Mouse (Mus musculus) MEL (cell line): Measurements from ENCODE around the gene Osm. TPM values are rescaled to one million over a fixed set of nuclear protein-coding genes. Genes with fewer than 3 reads are reported as not detected.

Source experiments
- DNase-seq: peaks from one replicate; pipeline ENCODE4 v3.0.0; 2011; ENCODE audit warnings: low read depth, low spot score
- H3K27ac ChIP-seq: 2 replicates; pipeline ENCODE4 v1.5.1; 2012; ENCODE audit warnings: low read depth, mild to moderate bottlenecking, control low read depth, low read length, moderate library complexity; ENCODE audit not compliant: control insufficient read depth
- H3K27me3 ChIP-seq, 2 experiments: fragments of 150-350 bp in 1 of 2; sonication (generic) in 1 of 2; 2 replicates each; pipeline ENCODE4 v1.6.1; 2012; ENCODE audit warnings: low read length in 2 of 2, mild to moderate bottlenecking in 2 of 2, improper control_type of control experiment in 1 of 2, moderate library complexity in 1 of 2; ENCODE audit not compliant: insufficient read depth in 2 of 2, control insufficient read depth in 1 of 2
- H3K36me3 ChIP-seq, 2 experiments: 2 replicates each; pipeline ENCODE4 v1.6.1; 2012 to 2014; ENCODE audit warnings: low read length in 2 of 2, improper control_type of control experiment in 1 of 2, inconsistent platforms in 1 of 2, mild to moderate bottlenecking in 1 of 2; ENCODE audit not compliant: insufficient read depth in 2 of 2, control insufficient read depth in 1 of 2
- H3K4me1 ChIP-seq, 2 experiments: fragments of 150-350 bp in 1 of 2; sonication (generic) in 1 of 2; 2 replicates each; pipeline ENCODE4 v1.6.1; 2012; ENCODE audit warnings: low read length in 2 of 2, improper control_type of control experiment in 1 of 2, mild to moderate bottlenecking in 1 of 2; ENCODE audit not compliant: insufficient read depth in 2 of 2, control insufficient read depth in 1 of 2
- H3K4me3 ChIP-seq, 2 experiments: fragments of 150-350 bp in 1 of 2; sonication (generic) in 1 of 2; 2 replicates each; pipeline ENCODE4 v1.5.1; 2012; ENCODE audit warnings: low read depth in 2 of 2, low read length in 2 of 2, mild to moderate bottlenecking in 2 of 2, moderate library complexity in 2 of 2, control low read depth in 1 of 2, improper control_type of control experiment in 1 of 2; ENCODE audit not compliant: control insufficient read depth in 1 of 2, insufficient read depth in 1 of 2
- H3K79me2 ChIP-seq: 2 replicates; pipeline ENCODE4 v1.6.1; 2012; ENCODE audit warnings: mild to moderate bottlenecking, low read length, moderate library complexity; ENCODE audit not compliant: control insufficient read depth, poor library complexity, insufficient read depth
- H3K9ac ChIP-seq: 2 replicates; pipeline ENCODE4 v1.6.1; 2012; ENCODE audit warnings: low read depth, mild to moderate bottlenecking, control low read depth, low read length, moderate library complexity; ENCODE audit not compliant: control insufficient read depth, poor library complexity, severe bottlenecking
- H3K9me3 ChIP-seq: fragments of 150-350 bp; sonication (generic); replicated peaks from 2 replicates; pipeline ENCODE4 v1.6.1; 2012; ENCODE audit warnings: mild to moderate bottlenecking, low read length, improper control_type of control experiment, moderate library complexity; ENCODE audit not compliant: insufficient read depth
- BHLHE40 ChIP-seq: IDR thresholded peaks from 2 replicates; pipeline ENCODE4 v1.6.1; 2012; ENCODE audit warnings: low read depth, mild to moderate bottlenecking, inconsistent platforms, low read length, improper control_type of control experiment, borderline replicate concordance
- CHD1 ChIP-seq: IDR thresholded peaks from 2 replicates; pipeline ENCODE4 v1.6.1; 2012; ENCODE audit warnings: low read depth, mild to moderate bottlenecking, inconsistent platforms, low read length, improper control_type of control experiment
- CTCF ChIP-seq, 3 experiments: IDR thresholded peaks in 2 of 3; conservative IDR thresholded peaks in 1 of 3; 2 replicates each; pipeline ENCODE4 v1.5.1; 2011 to 2012; ENCODE audit warnings: low read length in 3 of 3, low read depth in 2 of 3, mild to moderate bottlenecking in 2 of 3, improper control_type of control experiment in 1 of 3, inconsistent platforms in 1 of 3, mixed read lengths in 1 of 3, moderate library complexity in 1 of 3; ENCODE audit not compliant: control insufficient read depth in 1 of 3, insufficient read depth in 1 of 3, poor library complexity in 1 of 3, severe bottlenecking in 1 of 3
- ELF1 ChIP-seq: IDR thresholded peaks from 2 replicates; pipeline ENCODE4 v1.6.1; 2014; ENCODE audit warnings: low read depth, mild to moderate bottlenecking, inconsistent platforms, low read length, improper control_type of control experiment, moderate library complexity
- EP300 ChIP-seq, 2 experiments: IDR thresholded peaks; 2 replicates each; pipeline ENCODE4 v1.6.1; 2011; ENCODE audit warnings: improper control_type of control experiment in 2 of 2, low read length in 2 of 2, low read depth in 1 of 2, mild to moderate bottlenecking in 1 of 2
- ETS1 ChIP-seq: IDR thresholded peaks from 2 replicates; pipeline ENCODE4 v1.6.1; 2012; ENCODE audit warnings: low read depth, mild to moderate bottlenecking, inconsistent platforms, low read length, improper control_type of control experiment, moderate library complexity
- GATA1 ChIP-seq: IDR thresholded peaks from 2 replicates; pipeline ENCODE4 v1.6.1; 2011; ENCODE audit warnings: low read depth, low read length, improper control_type of control experiment
- HCFC1 ChIP-seq: IDR thresholded peaks from 2 replicates; pipeline ENCODE4 v1.6.1; 2012; ENCODE audit warnings: low read depth, mild to moderate bottlenecking, inconsistent platforms, low read length, improper control_type of control experiment, moderate library complexity
- JUND ChIP-seq: IDR thresholded peaks from 2 replicates; pipeline ENCODE4 v1.6.1; 2011; ENCODE audit warnings: low read depth, mild to moderate bottlenecking, improper control_type of control experiment, low read length
- KAT2A ChIP-seq: conservative IDR thresholded peaks from 2 replicates; pipeline ENCODE4 v1.6.1; 2012; ENCODE audit warnings: low read depth, low read length, improper control_type of control experiment, inconsistent platforms
- MAFK ChIP-seq: IDR thresholded peaks from 2 replicates; pipeline ENCODE4 v1.6.1; 2011; ENCODE audit warnings: low read depth, mild to moderate bottlenecking, low read length, improper control_type of control experiment, borderline replicate concordance
- MAX ChIP-seq: IDR thresholded peaks from 2 replicates; pipeline ENCODE4 v1.6.1; 2011; ENCODE audit warnings: low read length, improper control_type of control experiment
- MAZ ChIP-seq: IDR thresholded peaks from 2 replicates; pipeline ENCODE4 v1.6.1; 2012; ENCODE audit warnings: low read depth, mild to moderate bottlenecking, inconsistent platforms, low read length, improper control_type of control experiment
- MEF2A ChIP-seq: IDR thresholded peaks from 2 replicates; pipeline ENCODE4 v1.6.1; 2014; ENCODE audit warnings: low read depth, mild to moderate bottlenecking, inconsistent platforms, low read length, improper control_type of control experiment; ENCODE audit not compliant: poor library complexity, insufficient replicate concordance, severe bottlenecking; ENCODE audit errors: extremely low read depth
- MXI1 ChIP-seq: IDR thresholded peaks from 2 replicates; pipeline ENCODE4 v1.6.1; 2011; ENCODE audit warnings: mild to moderate bottlenecking, low read depth, low read length, improper control_type of control experiment
- MYB ChIP-seq: IDR thresholded peaks from 2 replicates; pipeline ENCODE4 v1.6.1; 2011; ENCODE audit warnings: mild to moderate bottlenecking, low read depth, low read length, improper control_type of control experiment
- MYC ChIP-seq: IDR thresholded peaks from 2 replicates; pipeline ENCODE4 v1.6.1; 2011; ENCODE audit warnings: low read depth, mild to moderate bottlenecking, low read length, improper control_type of control experiment, moderate library complexity
- NELFE ChIP-seq: IDR thresholded peaks from 2 replicates; pipeline ENCODE4 v1.6.1; 2011; ENCODE audit warnings: low read depth, low read length, improper control_type of control experiment
- NRF1 ChIP-seq: IDR thresholded peaks from 2 replicates; pipeline ENCODE4 v1.6.1; 2014; ENCODE audit warnings: low read depth, mild to moderate bottlenecking, inconsistent platforms, low read length, improper control_type of control experiment, moderate library complexity; ENCODE audit not compliant: poor library complexity, insufficient read depth, severe bottlenecking
- POLR2AphosphoS2 ChIP-seq: IDR thresholded peaks from 2 replicates; pipeline ENCODE4 v1.6.1; 2011; ENCODE audit warnings: low read length, improper control_type of control experiment
- POLR2AphosphoS5 ChIP-seq: IDR thresholded peaks from 2 replicates; pipeline ENCODE4 v1.6.1; 2012; ENCODE audit warnings: low read depth, borderline replicate concordance, mild to moderate bottlenecking, inconsistent platforms, low read length, moderate library complexity, mixed read lengths
- RCOR1 ChIP-seq: IDR thresholded peaks from 2 replicates; pipeline ENCODE4 v1.6.1; 2012; ENCODE audit warnings: low read depth, mild to moderate bottlenecking, inconsistent platforms, low read length, improper control_type of control experiment
- SIN3A ChIP-seq: IDR thresholded peaks from 2 replicates; pipeline ENCODE4 v1.6.1; 2012; ENCODE audit warnings: low read length, improper control_type of control experiment, inconsistent platforms
- SMC3 ChIP-seq: IDR thresholded peaks from 2 replicates; pipeline ENCODE4 v1.6.1; 2011; ENCODE audit warnings: low read depth, low read length, improper control_type of control experiment
- TAL1 ChIP-seq: IDR thresholded peaks from 2 replicates; pipeline ENCODE4 v1.6.1; 2012; ENCODE audit warnings: mild to moderate bottlenecking, inconsistent platforms, low read length, moderate library complexity, mixed read lengths
- TBP ChIP-seq: IDR thresholded peaks from 2 replicates; pipeline ENCODE4 v1.8.0; 2011; ENCODE audit warnings: low read depth, low read length, improper control_type of control experiment
- TCF12 ChIP-seq: IDR thresholded peaks from 2 replicates; pipeline ENCODE4 v1.6.1; 2014; ENCODE audit warnings: low read depth, mild to moderate bottlenecking, inconsistent platforms, low read length, improper control_type of control experiment, moderate library complexity
- UBTF ChIP-seq: IDR thresholded peaks from 2 replicates; pipeline ENCODE4 v1.6.1; 2012; ENCODE audit warnings: low read depth, mild to moderate bottlenecking, inconsistent platforms, low read length, improper control_type of control experiment, moderate library complexity, borderline replicate concordance; ENCODE audit not compliant: insufficient read depth
- USF1 ChIP-seq: IDR thresholded peaks from 2 replicates; pipeline ENCODE4 v1.6.1; 2014; ENCODE audit warnings: low read depth, mild to moderate bottlenecking, inconsistent platforms, low read length, improper control_type of control experiment, moderate library complexity
- USF2 ChIP-seq, 2 experiments: IDR thresholded peaks; 2 replicates each; pipeline ENCODE4 v1.6.1; 2011 to 2012; ENCODE audit warnings: improper control_type of control experiment in 2 of 2, low read length in 2 of 2, borderline replicate concordance in 1 of 2, inconsistent platforms in 1 of 2, low read depth in 1 of 2, mild to moderate bottlenecking in 1 of 2; ENCODE audit not compliant: insufficient read depth in 1 of 2
- ZKSCAN1 ChIP-seq: IDR thresholded peaks from 2 replicates; pipeline ENCODE4 v1.6.1; 2012; ENCODE audit warnings: low read depth, mild to moderate bottlenecking, inconsistent platforms, low read length, improper control_type of control experiment, moderate library complexity
- ZMIZ1 ChIP-seq: IDR thresholded peaks from 2 replicates; pipeline ENCODE4 v1.6.1; 2012; ENCODE audit warnings: low read depth, mild to moderate bottlenecking, inconsistent platforms, low read length, improper control_type of control experiment, moderate library complexity
- ZNF384 ChIP-seq: IDR thresholded peaks from 2 replicates; pipeline ENCODE4 v1.6.1; 2012; ENCODE audit warnings: low read depth, mild to moderate bottlenecking, inconsistent platforms, low read length, improper control_type of control experiment
- polyA plus RNA-seq, 2 experiments: library from polyadenylated mRNA; stranded (reverse) in 1 of 2; unstranded in 1 of 2; fragments of >175 nt in 1 of 2; fragments of >200 nt in 1 of 2; gene quantifications; 2 replicates each; pipeline versions ENCODE4 v1.2.1 to v1.2.4; 2012; ENCODE audit warnings: low replicate concordance in 2 of 2, low read depth in 1 of 2; ENCODE audit not compliant: insufficient read length in 2 of 2, insufficient read depth in 1 of 2, missing spikeins in 1 of 2
- total RNA-seq: library from RNA; depleted of rRNA; stranded (reverse); fragments of 300-350 nt; gene quantifications from 2 replicates; pipeline ENCODE4 v1.2.3, GENCODE M21; 2012; rRNA removed

Gene Osm
- total RNA-seq, result 11.2 and 15.4 TPM in 2 replicates
- 10 to 100 TPM in 1 of 2 experiments, not detected in 1; 10.6 TPM for polyA plus RNA-seq

DNA sequence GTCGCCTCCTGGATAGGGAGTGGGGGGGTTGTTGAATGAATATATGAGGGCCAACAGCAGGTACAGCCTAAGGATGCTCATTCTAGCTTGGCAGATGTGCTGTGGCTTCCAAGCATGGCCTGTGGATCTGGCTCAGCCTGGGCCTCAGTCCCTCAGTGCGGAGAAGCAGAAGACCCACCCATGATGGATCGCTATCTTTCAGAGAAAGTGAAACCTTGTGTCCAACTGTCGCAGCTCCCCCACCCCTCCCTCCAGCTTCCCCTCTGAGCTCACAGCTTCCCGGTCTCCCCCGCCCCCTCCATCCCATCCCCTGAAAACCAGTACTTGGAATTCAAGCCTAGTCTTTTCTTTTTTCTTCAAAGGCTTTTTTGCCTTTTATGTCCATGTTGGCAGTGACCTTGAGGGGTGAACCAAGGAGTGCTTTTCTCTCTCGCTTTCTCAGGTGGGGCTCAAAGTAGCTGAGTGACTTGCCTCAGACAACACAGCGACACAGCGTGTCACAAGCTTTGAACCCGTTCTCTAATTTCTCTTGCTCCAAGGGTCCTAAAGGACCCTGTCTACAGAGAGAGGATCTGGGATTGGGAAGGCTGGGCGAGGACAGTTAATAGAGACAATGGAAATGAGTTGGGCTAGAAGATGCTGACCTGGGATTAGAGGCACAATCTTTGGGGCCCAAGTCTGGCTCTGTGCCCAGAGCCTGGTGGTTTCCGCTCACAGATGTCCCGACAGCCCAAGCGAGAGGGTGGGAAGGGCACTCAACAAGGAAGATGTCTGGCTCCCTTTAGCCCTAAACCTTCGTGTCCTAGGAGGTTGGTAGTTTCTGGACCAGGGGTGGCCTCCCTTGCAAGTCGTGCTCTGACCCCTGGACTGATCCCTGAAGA is at the start of gene Osm:
Gene Osm, plus strand, starts transcription at position 756 of the 881 bp plus-strand sequence.
- H3K4me3 ChIP-seq, result peak within 1 kb of the TSS; percentile 82 to 97
- peak within 1 kb of the TSS; percentile 95 for H3K27ac ChIP-seq
- peak within 1 kb of the TSS; percentile 91 for H3K9ac ChIP-seq
- peak; percentile 97 for DNase-seq
- peaks cover 24% of the 10 kb centered on the region for H3K79me2 ChIP-seq
- peaks cover 0 to 22% of the 10 kb centered on the region in 2 experiments; a peak in 2 of 4 replicates for H3K4me1 ChIP-seq
- no peaks in the 10 kb centered on the region for H3K27me3 ChIP-seq
- no peaks in the 10 kb centered on the region for H3K9me3 ChIP-seq
- H3K36me3 ChIP-seq, result peaks cover 0 to 6% of the 10 kb centered on the region in 2 experiments; a peak in 2 of 4 replicates
- TF ChIP-seq SMC3 (no peak), POLR2AphosphoS5 (no peak), MAFK (no peak; the same call in 1 of the 2 replicates), CHD1 (no peak; the same call in 1 of the 2 replicates), RCOR1 (peak; percentile 82), ELF1 (peak; percentile 80), GATA1 (peak; percentile 61; the same call in 1 of the 2 replicates), UBTF (0 out of 2 replicates have a peak, but pooled peaks have one; percentile 31), USF2 (IDR thresholded peaks at IDR 0.05; ENCODE audit: borderline replicate concordance in 1 of 2, insufficient read depth in 1 of 2, low read depth in 1 of 2, low read length in 2 of 2) (no peak), ZMIZ1 (peak; percentile 75), EP300 (IDR thresholded peaks at IDR 0.05; ENCODE audit: low read depth in 1 of 2, low read length in 2 of 2) (peak; percentile 70), MYB (peak; percentile 58), CTCF (IDR thresholded peaks at IDR 0.05 in 2 of 3, conservative IDR thresholded peaks at IDR 0.05 in 1 of 3; ENCODE audit: control insufficient read depth in 1 of 3, insufficient read depth in 1 of 3, low read depth in 2 of 3, low read length in 3 of 3, poor library complexity in 1 of 3, severe bottlenecking in 1 of 3) (no peak), BHLHE40 (no peak; the same call in 1 of the 2 replicates), MAZ (0 out of 2 replicates have a peak, but pooled peaks have one; percentile 33), TBP (peak; percentile 65; the same call in 1 of the 2 replicates), USF1 (no peak), NRF1 (no peak), NELFE (peak; percentile 76), SIN3A (peak; percentile 66), TCF12 (peak; percentile 64; the same call in 1 of the 2 replicates), TAL1 (peak; percentile 61), MAX (peak; percentile 50; the same call in 1 of the 2 replicates), ZKSCAN1 (no peak), MYC (peak; percentile 13; the same call in 1 of the 2 replicates), ETS1 (peak; percentile 77), POLR2AphosphoS2 (peak; percentile 44; the same call in 1 of the 2 replicates), MXI1 (no peak; the same call in none of the 2 replicates), MEF2A (no peak), HCFC1 (peak; percentile 75), KAT2A (peak; percentile 19; the same call in 1 of the 2 replicates), JUND (no peak), ZNF384 (no peak)
